ENCODE assay signal across 29 mouse cellular contexts in the genomic region with DNA sequence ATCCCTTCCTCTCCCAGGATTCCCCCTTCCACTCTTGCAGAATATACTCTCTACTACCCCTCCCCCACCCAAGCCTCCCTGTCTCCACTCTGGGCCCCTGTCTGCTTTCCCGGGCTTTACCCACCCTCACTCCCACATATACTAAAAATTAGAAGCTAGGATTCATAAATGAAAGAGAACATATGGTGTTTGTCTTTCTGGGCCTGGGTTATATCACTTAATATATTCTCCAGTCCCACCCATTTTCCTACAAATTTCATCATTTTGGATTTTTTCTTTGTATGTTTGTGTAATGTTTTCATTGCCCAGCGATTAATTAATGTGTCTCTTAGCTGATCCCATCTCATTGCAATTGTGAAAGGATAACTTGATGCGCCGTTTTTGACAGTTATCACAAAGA. TPM values are rescaled to one million over a fixed set of nuclear protein-coding genes. Genes with fewer than 3 reads are reported as not detected.
"Had no signal": no experiment of that assay in that cellular context is flagged by ENCODE, and none has a peak within 500 bp of the region (broad histone marks: within the 10 kb centered on the region; RNA-seq: fewer than 3 reads in every experiment).

No protein-coding gene starts in this region.

- H3K4me1 ChIP-seq: limb, embryonic 10.5 days; limb, embryonic 12.5 days had no signal

- H3K4me3 ChIP-seq: gastrocnemius, adult 2 months; heart, adult 2 months; heart, embryonic 12.5 days; hindbrain, embryonic 10.5 days; hindbrain, embryonic 12.5 days; intestine, embryonic 15.5 days; layer of hippocampus, adult 2 months; left cerebral cortex, adult 2 months; limb, embryonic 10.5 days; limb, embryonic 12.5 days had no signal

- H3K36me3 ChIP-seq: heart, embryonic 12.5 days; hindbrain, embryonic 10.5 days; hindbrain, embryonic 12.5 days; intestine, embryonic 15.5 days; limb, embryonic 10.5 days; limb, embryonic 12.5 days had no signal

- H3K9ac ChIP-seq: heart, embryonic 12.5 days; hindbrain, embryonic 12.5 days; hindbrain, embryonic 14.5 days; intestine, embryonic 15.5 days; limb, embryonic 12.5 days had no signal

- H3K27ac ChIP-seq: gastrocnemius, adult 2 months; heart, adult 2 months; hindbrain, embryonic 10.5 days; hindbrain, embryonic 12.5 days; hindbrain, embryonic 14.5 days; intestine, embryonic 15.5 days; layer of hippocampus, adult 2 months; left cerebral cortex, adult 2 months; limb, embryonic 10.5 days; limb, embryonic 12.5 days had no signal

- DNase-seq: gastrocnemius, adult 2 months; gastrocnemius, postnatal 10 days; gastrocnemius, postnatal 25 days; heart, adult 2 months; heart, postnatal 10 days; heart, postnatal 4 days; kidney, adult 18-20 months; kidney, adult 8-10 months; kidney, postnatal 10 days; kidney, postnatal 25 days; kidney, postnatal 4 days; liver had no signal

- H3K9me3 ChIP-seq: hindbrain, embryonic 12.5 days; intestine, embryonic 15.5 days; limb, embryonic 10.5 days had no signal

- H3K4me2 ChIP-seq: heart, embryonic 12.5 days; hindbrain, embryonic 12.5 days; hindbrain, embryonic 14.5 days; intestine, embryonic 15.5 days; limb, embryonic 12.5 days had no signal

- ATAC-seq: hindbrain, embryonic 16.5 days; inflammation-experienced regulatory T-cells, adult 6 months; intestine, embryonic 15.5 days; intestine, postnatal 0 days had no signal

- H3K27me3 ChIP-seq: hindbrain, embryonic 12.5 days; intestine, embryonic 15.5 days had no signal

RNA-seq across cellular contexts. Expression of gene Foxd4, which starts 19.8 kb away (rescaled TPM):
- polyA plus RNA-seq: frontal cortex, adult 2 months; heart, adult 2 months; heart, embryonic 12.5 days; heart, embryonic 14.5 days; heart, embryonic 16.5 days; hindbrain, embryonic 16.5 days; inflammation-experienced regulatory T-cells, adult 6 months; intestine, embryonic 15.5 days; intestine, postnatal 0 days; kidney, embryonic 14.5 days; kidney, embryonic 16.5 days; limb, embryonic 10.5 days; limb, embryonic 12.5 days had no signal
